Mouse (Mus musculus) thymus, adult 2 months (tissue): ENCODE measurements at regions not wholly inside any gene's neighbourhood (a gene's known extent, or its start where the extent isn't known, plus 50 kb on each side); places are given as distances from the start of the nearest gene placed in this dataset.

Source experiments
- DNase-seq: peaks from one replicate; pipeline ENCODE4 v3.0.0; 2021
- H3K27ac ChIP-seq: fragments of 200-500 bp; 2 replicates; pipeline ENCODE4 v1.5.1; 2012; ENCODE audit warnings: low read length, control low read depth; ENCODE audit not compliant: control insufficient read depth, insufficient read depth
- H3K27me3 ChIP-seq: fragments of 200-500 bp; 2 replicates; pipeline ENCODE4 v1.6.1; 2012; ENCODE audit warnings: mild to moderate bottlenecking, low read length, moderate library complexity, mixed read lengths; ENCODE audit not compliant: control insufficient read depth, insufficient read depth
- H3K36me3 ChIP-seq: fragments of 200-500 bp; 2 replicates; pipeline ENCODE4 v1.6.1; 2012; ENCODE audit warnings: mild to moderate bottlenecking, low read length, moderate library complexity; ENCODE audit not compliant: control insufficient read depth, insufficient read depth
- H3K4me1 ChIP-seq: fragments of 200-500 bp; replicated peaks from 2 replicates; pipeline ENCODE4 v1.6.1; 2012; ENCODE audit warnings: low read length; ENCODE audit not compliant: control insufficient read depth, insufficient read depth
- H3K4me3 ChIP-seq: fragments of 200-500 bp; 2 replicates; pipeline ENCODE4 v1.5.1; 2012; ENCODE audit warnings: mild to moderate bottlenecking, low read length, control low read depth, moderate library complexity; ENCODE audit not compliant: control insufficient read depth, insufficient read depth
- CTCF ChIP-seq: fragments of 200-500 bp; IDR thresholded peaks from 2 replicates; pipeline ENCODE4 v1.5.1; 2012; ENCODE audit warnings: mild to moderate bottlenecking, control low read depth, low read length, moderate library complexity, borderline replicate concordance; ENCODE audit not compliant: control insufficient read depth, poor library complexity, insufficient read depth; ENCODE audit errors: extremely low read depth
- POLR2A ChIP-seq: fragments of 200-500 bp; IDR thresholded peaks from 2 replicates; pipeline ENCODE4 v1.6.1; 2012; ENCODE audit warnings: mild to moderate bottlenecking, low read length, control low read depth, moderate library complexity; ENCODE audit not compliant: control insufficient read depth, poor library complexity, insufficient read depth; ENCODE audit errors: extremely low read depth
- WGBS: fragments of 180-500 bp; shearing (Covaris S2); methylation state at CpG from one replicate; pipeline ENCODE4 v1.1.7; 2018; 5-methylcytosine and 5-hydroxymethylcytosine counted together

- 92% methylated on average over 3 of the region's 3 CpGs for WGBS
- Histone ChIP-seq H3K4me3 (no peak overlapping the region), H3K27me3 (no peaks in the 10 kb centered on the region), H3K36me3 (no peaks in the 10 kb centered on the region), H3K4me1 (peaks cover 16% of the 10 kb centered on the region), H3K27ac (no peak overlapping the region)
- TF ChIP-seq CTCF (no peak), POLR2A (no peak)
- DNase-seq = no peak
Measured at GRCm38 (mm10) chr13:111890792-111891191, 82.0 kb upstream of the Map3k1 start.

GRCm38 (mm10) chr13:111892141-111892540 is 83.3 kb upstream of the Map3k1 start:
- Histone ChIP-seq H3K36me3 (no peaks in the 10 kb centered on the region), H3K27me3 (no peaks in the 10 kb centered on the region), H3K4me1 (peaks cover 19% of the 10 kb centered on the region), H3K4me3 (no peak overlapping the region), H3K27ac (no peak overlapping the region)
- DNase-seq = no peak
- TF ChIP-seq POLR2A = no peak
- no peak for TF ChIP-seq CTCF
- 93% methylated on average over 8 of the region's 8 CpGs for WGBS

- Histone ChIP-seq H3K27ac (no peak overlapping the region), H3K4me1 (peaks cover 19% of the 10 kb centered on the region), H3K27me3 (no peaks in the 10 kb centered on the region), H3K4me3 (no peak overlapping the region), H3K36me3 (no peaks in the 10 kb centered on the region)
- WGBS = 27% methylated on average over 14 of the region's 14 CpGs
- TF ChIP-seq POLR2A (no peak), CTCF (no peak)
- DNase-seq = no peak
Measured at GRCm38 (mm10) chr13:111893221-111893713, 84.5 kb upstream of the Map3k1 start.

- Histone ChIP-seq H3K4me1 (peaks cover 19% of the 10 kb centered on the region), H3K4me3 (no peak overlapping the region), H3K27me3 (no peaks in the 10 kb centered on the region), H3K36me3 (no peaks in the 10 kb centered on the region), H3K27ac (no peak overlapping the region)
- no peak for DNase-seq
- TF ChIP-seq CTCF (no peak), POLR2A (no peak)
- WGBS = 85% methylated on average over 15 of the region's 15 CpGs
Measured at GRCm38 (mm10) chr13:111894804-111895478, 86.1 kb upstream of the Map3k1 start.

GRCm38 (mm10) chr13:111896279-111896678 is 87.5 kb upstream of the Map3k1 start:
- no peak for TF ChIP-seq CTCF
- no peak for TF ChIP-seq POLR2A
- WGBS = 19% methylated on average over 2 of the region's 2 CpGs
- no peak for DNase-seq
- Histone ChIP-seq H3K27me3 (no peaks in the 10 kb centered on the region), H3K27ac (no peak overlapping the region), H3K36me3 (no peaks in the 10 kb centered on the region), H3K4me3 (no peak overlapping the region), H3K4me1 (peaks cover 15% of the 10 kb centered on the region)

GRCm38 (mm10) chr13:111903361-111903760 is 94.6 kb upstream of the Map3k1 start:
- no peak for DNase-seq
- Histone ChIP-seq H3K36me3 (no peaks in the 10 kb centered on the region), H3K27ac (no peak overlapping the region), H3K4me1 (peaks cover 8% of the 10 kb centered on the region; the same call in 1 of the 2 replicates), H3K4me3 (no peak overlapping the region), H3K27me3 (no peaks in the 10 kb centered on the region)
- 92% methylated on average over 2 of the region's 2 CpGs for WGBS
- TF ChIP-seq CTCF (no peak), POLR2A (no peak)
